Mouse (Mus musculus): ENCODE data around the gene Fam19a2.

DNA sequence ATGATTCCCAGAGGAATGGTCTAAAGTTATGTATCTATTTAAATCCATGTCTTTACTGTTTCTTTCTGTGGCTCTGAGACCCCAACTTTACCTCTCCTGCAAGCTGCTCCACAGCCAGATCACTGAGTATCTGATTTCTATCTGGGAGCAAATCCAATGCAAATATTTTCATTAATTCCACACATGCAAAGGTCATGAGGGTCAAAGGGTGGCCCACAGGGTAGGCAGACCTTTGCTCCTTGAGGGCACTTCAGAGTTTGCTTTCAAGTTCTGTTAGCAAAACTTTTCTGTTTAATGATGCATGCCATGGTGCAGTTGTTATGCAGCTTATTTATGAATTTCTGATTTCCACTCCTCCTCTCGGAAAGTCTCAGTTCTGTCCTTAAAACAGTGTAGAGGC, 303.9 kb downstream of the Fam19a2 start:
- TF ChIP-seq ZNF384 (IDR thresholded peaks at IDR 0.05; ENCODE audit: low read depth, low read length) (no peak), CHD2 (IDR thresholded peaks at IDR 0.05; ENCODE audit: low read depth, low read length) (no peak), HCFC1 (IDR thresholded peaks at IDR 0.05; ENCODE audit: borderline replicate concordance, insufficient read depth, low read length) (no peak)

Data from ES-E14 (cell line).